Mouse (Mus musculus) cortical plate, adult 2 months (tissue): ENCODE results near the gene Hivep3. TPM values are rescaled to one million over a fixed set of nuclear protein-coding genes. Genes with fewer than 3 reads are reported as not detected.

ENCODE experiments used
- H3K27ac ChIP-seq: fragments of 200-500 bp; 2 replicates; pipeline ENCODE4 v1.5.1; 2012; ENCODE audit warnings: low read length, control low read depth, inconsistent platforms; ENCODE audit not compliant: insufficient read depth
- H3K4me1 ChIP-seq: fragments of 200-500 bp; 2 replicates; pipeline ENCODE4 v1.6.1; 2011; ENCODE audit warnings: low read length; ENCODE audit not compliant: control insufficient read depth, insufficient read depth
- H3K4me3 ChIP-seq: fragments of 200-500 bp; 2 replicates; pipeline ENCODE4 v1.5.1; 2011; ENCODE audit warnings: mild to moderate bottlenecking, low read length, control low read depth; ENCODE audit not compliant: insufficient read depth
- CTCF ChIP-seq: fragments of 200-500 bp; IDR thresholded peaks from 2 replicates; pipeline ENCODE4 v1.5.1; 2011; ENCODE audit warnings: mild to moderate bottlenecking, control low read depth, low read length; ENCODE audit not compliant: insufficient read depth; ENCODE audit errors: extremely low read depth
- POLR2A ChIP-seq: fragments of 200-500 bp; IDR thresholded peaks from 2 replicates; pipeline ENCODE4 v1.6.1; 2011; ENCODE audit warnings: mild to moderate bottlenecking, low read length, control low read depth; ENCODE audit not compliant: insufficient read depth; ENCODE audit errors: extremely low read depth
- polyA plus RNA-seq: library from polyadenylated mRNA; depleted of rRNA; stranded (reverse); fragments of >200 nt; gene quantifications from 2 replicates; pipeline ENCODE4 v1.2.3, GENCODE M21; 2012

Hivep3 gene
- polyA plus RNA-seq, 1 experiment, result 48.9 TPM

GRCm38 (mm10) chr4:120071842-120072507, 338.4 kb downstream of the Hivep3 start:
- Histone ChIP-seq H3K27ac (no peak overlapping the region), H3K4me3 (no peak overlapping the region), H3K4me1 (peaks cover 14% of the 10 kb centered on the region)
- TF ChIP-seq POLR2A, result no peak

- Histone ChIP-seq H3K4me3 (no peak overlapping the region), H3K27ac (0 out of 2 replicates have a peak overlapping the region, but pooled peaks have one; percentile 14), H3K4me1 (peaks cover 12% of the 10 kb centered on the region)
- peak; percentile 33; the same call in 1 of the 2 replicates for TF ChIP-seq POLR2A
- TF ChIP-seq CTCF, result no peak
Measured at GRCm38 (mm10) chr4:120074061-120074460, 340.5 kb downstream of the Hivep3 start.

GRCm38 (mm10) chr4:120077322-120077721, 343.7 kb downstream of the Hivep3 start:
- Histone ChIP-seq H3K4me1 (peaks cover 3% of the 10 kb centered on the region), H3K4me3 (no peak overlapping the region), H3K27ac (no peak overlapping the region)
- TF ChIP-seq POLR2A (no peak), CTCF (no peak)

GRCm38 (mm10) chr4:120082527-120082926, 348.9 kb downstream of the Hivep3 start:
- Histone ChIP-seq H3K4me1 (no peaks in the 10 kb centered on the region; the same call in none of the 2 replicates), H3K27ac (no peak overlapping the region), H3K4me3 (no peak overlapping the region)
- no peak for TF ChIP-seq CTCF
- TF ChIP-seq POLR2A, result no peak

GRCm38 (mm10) chr4:120083700-120084099, 350.1 kb downstream of the Hivep3 start:
- Histone ChIP-seq H3K4me3 (no peak overlapping the region), H3K4me1 (no peaks in the 10 kb centered on the region; the same call in 1 of the 2 replicates), H3K27ac (no peak overlapping the region)
- no peak for TF ChIP-seq CTCF
- TF ChIP-seq POLR2A, result no peak

GRCm38 (mm10) chr4:120089536-120089935, 356.0 kb downstream of the Hivep3 start:
- no peak overlapping the region for H3K4me3 ChIP-seq
- TF ChIP-seq CTCF (no peak), POLR2A (no peak)
- no peak overlapping the region for H3K27ac ChIP-seq
- H3K4me1 ChIP-seq, result no peaks in the 10 kb centered on the region

- H3K4me1 ChIP-seq, result no peaks in the 10 kb centered on the region
- TF ChIP-seq CTCF (no peak), POLR2A (no peak)
- no peak overlapping the region for H3K27ac ChIP-seq
- no peak overlapping the region for H3K4me3 ChIP-seq
Measured at GRCm38 (mm10) chr4:120091997-120092783, 358.6 kb downstream of the Hivep3 start.

GRCm38 (mm10) chr4:120096935-120097334, 363.4 kb downstream of the Hivep3 start:
- Histone ChIP-seq H3K4me1 (peaks cover 2% of the 10 kb centered on the region; the same call in 1 of the 2 replicates), H3K27ac (no peak overlapping the region), H3K4me3 (no peak overlapping the region)
- TF ChIP-seq POLR2A (no peak), CTCF (no peak)

GRCm38 (mm10) chr4:120101186-120101585, 367.6 kb downstream of the Hivep3 start:
- no peak overlapping the region for H3K4me3 ChIP-seq
- no peak for TF ChIP-seq POLR2A
- TF ChIP-seq CTCF, result no peak

GRCm38 (mm10) chr4:120104599-120104998, 371.0 kb downstream of the Hivep3 start:
- Histone ChIP-seq H3K4me3 (no peak overlapping the region), H3K27ac (no peak overlapping the region), H3K4me1 (peaks cover 2% of the 10 kb centered on the region; the same call in 1 of the 2 replicates)
- TF ChIP-seq CTCF (peak; percentile 85), POLR2A (no peak)

More at GRCm38 (mm10) chr4:120101186-120101585, 367.6 kb downstream of the Hivep3 start:
- Histone ChIP-seq H3K4me1 (peaks cover 2% of the 10 kb centered on the region; the same call in 1 of the 2 replicates), H3K27ac (no peak overlapping the region)

GRCm38 (mm10) chr4:120106362-120106761, 372.8 kb downstream of the Hivep3 start:
- peaks cover 2% of the 10 kb centered on the region; the same call in 1 of the 2 replicates for H3K4me1 ChIP-seq
- TF ChIP-seq CTCF (no peak), POLR2A (no peak)
- H3K27ac ChIP-seq, result no peak overlapping the region
- H3K4me3 ChIP-seq, result no peak overlapping the region
